Comparison of ENCODE assay signal across 8 mouse cellular contexts in the genomic region with DNA sequence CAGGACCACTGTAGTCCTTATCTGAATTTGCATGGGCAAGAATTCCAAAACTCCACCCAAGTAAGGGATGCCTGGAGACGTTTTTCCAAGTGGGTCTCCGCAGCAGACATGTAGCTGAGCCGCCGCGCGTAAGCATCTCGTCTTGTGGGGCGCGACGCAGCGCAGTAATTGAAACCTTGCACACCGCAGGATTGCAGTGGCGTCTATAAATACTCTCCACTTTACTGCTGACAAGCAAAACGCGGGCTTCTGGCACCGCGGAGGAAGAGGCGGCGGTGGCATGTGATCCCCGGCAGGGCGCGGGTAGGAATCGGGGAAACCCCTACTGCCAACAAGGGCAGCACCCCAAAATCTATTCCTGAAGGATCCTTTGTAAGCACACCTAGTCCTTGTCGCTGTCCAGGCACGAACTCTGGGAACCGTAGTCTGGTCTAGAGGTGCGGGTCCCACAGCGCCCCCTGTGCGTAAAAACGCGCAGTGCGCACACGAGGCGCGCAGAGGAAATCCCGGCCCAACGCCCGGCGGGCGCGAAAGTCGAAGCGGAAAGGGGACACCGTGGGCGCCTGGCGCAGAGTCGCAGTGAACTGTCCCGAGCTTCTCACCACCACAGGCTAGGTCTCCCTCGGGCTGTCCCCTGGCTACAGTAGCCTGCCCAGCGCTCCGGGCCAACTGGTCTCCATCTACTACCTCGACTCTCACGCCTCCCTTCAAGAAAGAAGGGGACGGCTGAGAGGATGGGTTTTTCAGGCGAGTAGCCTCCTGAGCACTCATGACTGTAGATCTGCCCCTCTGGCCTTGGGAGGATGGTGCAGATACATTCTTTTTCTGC.
DNase-seq lines count a peak whose midpoint lies in the region; ATAC-seq lines count a peak whose summit lies in the region.

No protein-coding gene starts in this region.

- peak overlapping the region; percentile 64 for H3K4me3 ChIP-seq in embryonic facial prominence, embryonic 13.5 days
- peak overlapping the region; percentile 77 for H3K4me3 ChIP-seq in heart, embryonic 10.5 days
- peak overlapping the region; percentile 65 for H3K4me3 ChIP-seq in limb, embryonic 15.5 days
- H3K4me3 ChIP-seq in midbrain, embryonic 15.5 days = peak overlapping the region; percentile 40

- H3K27me3 ChIP-seq in embryonic facial prominence, embryonic 13.5 days = no peaks in the 10 kb centered on the region
- no peaks in the 10 kb centered on the region for H3K27me3 ChIP-seq in heart, embryonic 10.5 days (ENCODE audit: insufficient read depth, poor library complexity, severe bottlenecking)
- H3K27me3 ChIP-seq in limb, embryonic 15.5 days = no peaks in the 10 kb centered on the region
- peaks cover 24% of the 10 kb centered on the region for H3K27me3 ChIP-seq in midbrain, embryonic 15.5 days (replicated peaks)

- H3K4me1 ChIP-seq in embryonic facial prominence, embryonic 13.5 days = peaks cover 42% of the 10 kb centered on the region
- H3K4me1 ChIP-seq in heart, embryonic 10.5 days = peaks cover 19% of the 10 kb centered on the region; the same call in 1 of the 2 replicates
- peaks cover 30% of the 10 kb centered on the region for H3K4me1 ChIP-seq in limb, embryonic 15.5 days
- H3K4me1 ChIP-seq in midbrain, embryonic 15.5 days = peaks cover 30% of the 10 kb centered on the region

- H3K36me3 ChIP-seq in embryonic facial prominence, embryonic 13.5 days = no peaks in the 10 kb centered on the region
- no peaks in the 10 kb centered on the region; the same call in 1 of the 2 replicates for H3K36me3 ChIP-seq in heart, embryonic 10.5 days
- H3K36me3 ChIP-seq in limb, embryonic 15.5 days = no peaks in the 10 kb centered on the region; the same call in 1 of the 2 replicates
- no peaks in the 10 kb centered on the region for H3K36me3 ChIP-seq in midbrain, embryonic 15.5 days (replicated peaks)

- peak; percentile 67 for ATAC-seq in embryonic facial prominence, embryonic 13.5 days (ENCODE audit: insufficient number of reproducible peaks, insufficient read depth, low FRiP score, low TSS enrichment, low read depth)
- peak; percentile 53; the same call in 1 of the 2 replicates for ATAC-seq in limb, embryonic 15.5 days (ENCODE audit: insufficient number of reproducible peaks, low FRiP score, low TSS enrichment, low read depth)
- ATAC-seq in midbrain, embryonic 15.5 days (replicated peaks) = peak; percentile 65

- H3K27ac ChIP-seq in embryonic facial prominence, embryonic 13.5 days = peak overlapping the region; percentile 93
- H3K27ac ChIP-seq in heart, embryonic 10.5 days = peak overlapping the region; percentile 89
- peak overlapping the region; percentile 89 for H3K27ac ChIP-seq in limb, embryonic 15.5 days
- no peak overlapping the region for H3K27ac ChIP-seq in midbrain, embryonic 15.5 days

- H3K9me3 ChIP-seq in embryonic facial prominence, embryonic 13.5 days = no peaks in the 10 kb centered on the region
- H3K9me3 ChIP-seq in heart, embryonic 10.5 days = no peaks in the 10 kb centered on the region
- H3K9me3 ChIP-seq in limb, embryonic 15.5 days = no peaks in the 10 kb centered on the region
- no peaks in the 10 kb centered on the region for H3K9me3 ChIP-seq in midbrain, embryonic 15.5 days

- WGBS in embryonic facial prominence, embryonic 13.5 days = under 1% methylated on average over 55 of the region's 55 CpGs
- WGBS in heart, embryonic 10.5 days = 1% methylated on average over 55 of the region's 55 CpGs
- WGBS in limb, embryonic 15.5 days = under 1% methylated on average over 55 of the region's 55 CpGs
- 1% methylated on average over 55 of the region's 55 CpGs for WGBS in midbrain, embryonic 15.5 days

- peak overlapping the region; percentile 82 for H3K9ac ChIP-seq in embryonic facial prominence, embryonic 13.5 days
- peak overlapping the region; percentile 67 for H3K9ac ChIP-seq in limb, embryonic 15.5 days
- peak overlapping the region; percentile 19; the same call in 1 of the 2 replicates for H3K9ac ChIP-seq in midbrain, embryonic 15.5 days

- peak; percentile 8 for DNase-seq in cerebellum, adult 11 months
- DNase-seq in cerebellum, adult 11-12 months = no peak
- DNase-seq in heart, embryonic 10.5 days (ENCODE audit: low spot score) = peak; percentile 86
- DNase-seq in kidney, adult 8-10 months = peak; percentile 67 to 77
- DNase-seq in spleen, adult 18-20 months = peak; percentile 24 to 67

- peak overlapping the region; percentile 87 for H3K4me2 ChIP-seq in embryonic facial prominence, embryonic 13.5 days
- peak overlapping the region; percentile 93 for H3K4me2 ChIP-seq in limb, embryonic 15.5 days
- H3K4me2 ChIP-seq in midbrain, embryonic 15.5 days = peak overlapping the region; percentile 67

Comparison
In these comparisons a context has a peak if more than half of its experiments do, and no peak if none do; other contexts are left out.
1. H3K9ac ChIP-seq: peak in every context shown above with its lines; median percentile 82 in embryonic facial prominence, embryonic 13.5 days; 67 in limb, embryonic 15.5 days; 19 in midbrain, embryonic 15.5 days.